Mouse (Mus musculus) myocyte (in vitro differentiated cells): ENCODE measurements at regions not wholly inside any gene's neighbourhood (a gene's known extent, or its start where the extent isn't known, plus 50 kb on each side); places are given as distances from the start of the nearest gene placed in this dataset.

Experiments
- H3K27me3 ChIP-seq: one replicate; pipeline ENCODE4 v1.6.1; 2011; ENCODE audit not compliant: control insufficient read depth, insufficient read depth, insufficient read length
- H3K36me3 ChIP-seq: one replicate; pipeline ENCODE4 v1.6.1; 2011; ENCODE audit not compliant: control insufficient read depth, insufficient read depth
- H3K4me2 ChIP-seq: one replicate; pipeline ENCODE4 v1.6.1; 2011; ENCODE audit warnings: low read depth, control low read depth
- H3K4me3 ChIP-seq: one replicate; pipeline ENCODE4 v1.5.1; 2011; ENCODE audit warnings: mild to moderate bottlenecking, control low read depth, moderate library complexity
- H3K79me2 ChIP-seq: one replicate; pipeline ENCODE4 v1.6.1; 2011; ENCODE audit not compliant: control insufficient read depth, insufficient read depth
- H3ac ChIP-seq: one replicate; pipeline ENCODE4 v1.6.1; 2011; ENCODE audit not compliant: control insufficient read depth, insufficient read length
- CEBPB ChIP-seq: IDR thresholded peaks from 2 replicates; pipeline ENCODE4 v1.6.1; 2011; ENCODE audit warnings: mild to moderate bottlenecking, moderate library complexity; ENCODE audit not compliant: poor library complexity, insufficient read depth, severe bottlenecking
- E2F4 ChIP-seq: IDR thresholded peaks from one replicate; pipeline ENCODE4 v1.6.1; 2011; ENCODE audit warnings: mild to moderate bottlenecking, control low read depth, moderate library complexity; ENCODE audit not compliant: insufficient read depth
- MAX ChIP-seq: IDR thresholded peaks from one replicate; pipeline ENCODE4 v1.6.1; 2011; ENCODE audit warnings: low read depth, mild to moderate bottlenecking, control low read depth
- MYOD1 ChIP-seq, 3 experiments: IDR thresholded peaks; one replicate each; pipeline ENCODE4 v1.6.1; 2011; ENCODE audit warnings: control low read depth in 2 of 3, low read depth in 2 of 3, mild to moderate bottlenecking in 2 of 3, moderate library complexity in 1 of 3; ENCODE audit not compliant: insufficient read length in 2 of 3, control insufficient read depth in 1 of 3
- MYOG ChIP-seq, 3 experiments: IDR thresholded peaks; one replicate each; pipeline ENCODE4 v1.6.1; 2011; ENCODE audit warnings: control low read depth in 2 of 3, low read depth in 2 of 3, mild to moderate bottlenecking in 2 of 3; ENCODE audit not compliant: insufficient read length in 2 of 3, control insufficient read depth in 1 of 3, insufficient read depth in 1 of 3
- POLR2A ChIP-seq: IDR thresholded peaks from one replicate; pipeline ENCODE4 v1.6.1; 2011; ENCODE audit warnings: low read depth, mild to moderate bottlenecking, control low read depth, moderate library complexity; ENCODE audit not compliant: insufficient read length
- POLR2AphosphoS2 ChIP-seq: IDR thresholded peaks from one replicate; pipeline ENCODE4 v1.6.1; 2011; ENCODE audit warnings: low read depth, control low read depth; ENCODE audit not compliant: insufficient read length
- REST ChIP-seq: IDR thresholded peaks from one replicate; pipeline ENCODE4 v1.6.1; 2011; ENCODE audit warnings: mild to moderate bottlenecking, control low read depth, moderate library complexity; ENCODE audit not compliant: insufficient read depth, insufficient read length
- SRF ChIP-seq: IDR thresholded peaks from one replicate; pipeline ENCODE4 v1.6.1; 2011; ENCODE audit warnings: low read depth; ENCODE audit not compliant: control insufficient read depth, insufficient read length
- TCF12 ChIP-seq: IDR thresholded peaks from one replicate; pipeline ENCODE4 v1.6.1; 2011; ENCODE audit warnings: mild to moderate bottlenecking, control low read depth; ENCODE audit not compliant: poor library complexity, insufficient read depth, severe bottlenecking
- TCF3 ChIP-seq: IDR thresholded peaks from one replicate; pipeline ENCODE4 v1.6.1; 2011; ENCODE audit warnings: low read depth, control low read depth; ENCODE audit not compliant: insufficient read length
- USF1 ChIP-seq: IDR thresholded peaks from one replicate; pipeline ENCODE4 v1.6.1; 2011; ENCODE audit warnings: low read depth, mild to moderate bottlenecking, control low read depth, moderate library complexity

DNA sequence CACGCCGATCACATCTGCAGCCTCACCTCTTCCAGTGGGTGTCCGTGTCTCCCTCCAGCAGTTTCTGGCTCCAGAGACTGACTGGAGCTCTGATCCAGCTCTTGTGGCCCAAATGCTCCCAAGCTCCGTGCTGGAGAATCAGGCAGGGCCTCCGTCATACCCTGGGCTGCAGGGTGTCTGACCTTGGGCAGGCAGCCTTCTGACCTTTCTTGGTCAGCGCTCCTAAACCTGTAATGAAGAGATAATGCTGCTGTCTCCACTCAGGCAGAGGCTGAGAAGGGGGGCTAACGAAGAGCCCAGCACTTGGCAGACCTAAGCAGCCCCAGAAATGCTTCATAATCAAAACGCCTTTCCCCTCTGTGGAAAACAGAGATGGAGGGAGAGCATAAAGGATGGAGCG, 89.9 kb upstream of the Mef2a start:
- Histone ChIP-seq H3K27me3 (no peaks in the 10 kb centered on the region), H3K4me2 (peak overlapping the region; percentile 48), H3ac (no peak overlapping the region), H3K36me3 (no peaks in the 10 kb centered on the region), H3K4me3 (no peak overlapping the region), H3K79me2 (no peaks in the 10 kb centered on the region)
- TF ChIP-seq SRF: no peak
- no peak for TF ChIP-seq MAX
- no peak for TF ChIP-seq POLR2AphosphoS2
- no peak for TF ChIP-seq CEBPB
- TF ChIP-seq USF1: no peak
- no peak for TF ChIP-seq MYOG (IDR thresholded peaks at IDR 0.05; ENCODE audit: control insufficient read depth in 1 of 3, insufficient read depth in 1 of 3, insufficient read length in 2 of 3, low read depth in 2 of 3)
- TF ChIP-seq TCF12: no peak
- no peak for TF ChIP-seq POLR2A
- TF ChIP-seq TCF3: no peak
- no peak for TF ChIP-seq REST
- TF ChIP-seq MYOD1 (IDR thresholded peaks at IDR 0.05; ENCODE audit: control insufficient read depth in 1 of 3, insufficient read length in 2 of 3, low read depth in 2 of 3): no peak

DNA sequence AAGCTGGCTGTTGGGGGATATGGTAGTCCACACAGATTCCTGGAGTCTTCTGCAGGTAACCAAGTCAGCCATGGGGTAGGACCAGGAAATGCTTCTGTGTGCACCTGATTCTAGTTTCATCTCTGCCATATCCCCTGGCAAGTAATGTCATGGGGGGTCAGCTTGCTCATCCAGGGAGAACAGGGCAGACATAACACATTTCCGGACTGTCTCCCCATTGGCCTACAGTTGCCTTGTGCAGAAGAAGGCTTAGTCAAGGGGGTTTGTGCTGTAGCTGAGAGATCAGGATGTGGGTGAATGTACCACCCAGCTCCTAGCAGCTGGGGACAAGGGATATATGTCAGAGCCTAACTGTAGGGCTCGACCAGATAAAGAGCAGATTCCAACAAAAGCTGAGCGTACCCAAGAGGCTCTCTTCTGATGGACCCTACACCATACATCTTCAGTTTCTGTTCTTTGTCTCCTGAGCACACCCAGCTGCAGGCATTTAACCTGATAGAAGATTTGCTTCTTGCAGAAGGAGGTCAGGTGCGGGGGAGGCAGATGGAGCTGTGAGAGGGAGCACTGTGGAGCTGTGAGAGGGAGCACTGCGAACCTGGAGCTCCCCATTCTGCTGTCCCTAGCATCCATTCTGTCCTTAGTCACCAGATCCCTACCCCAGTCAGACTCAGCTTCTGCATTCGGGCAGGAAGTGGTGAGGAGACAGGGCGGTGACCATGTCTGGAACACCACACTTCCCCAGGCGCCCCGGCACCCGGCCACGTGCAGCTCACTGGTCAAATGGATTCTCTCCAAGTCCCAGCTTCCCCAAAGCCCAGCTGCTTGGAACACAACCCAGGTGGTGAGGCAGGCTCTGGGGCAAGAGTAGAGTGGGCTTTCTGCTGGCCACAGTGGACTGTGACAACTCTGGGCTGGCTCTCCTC, 88.9 kb upstream of the Mef2a start:
- peak overlapping the region; percentile 48 for H3K4me2 ChIP-seq
- no peak overlapping the region for H3ac ChIP-seq
- H3K79me2 ChIP-seq: no peaks in the 10 kb centered on the region
- H3K27me3 ChIP-seq: no peaks in the 10 kb centered on the region
- no peak for TF ChIP-seq E2F4
- peak; percentile 9 for TF ChIP-seq TCF3
- peak in 2 of 3 experiments; percentile 69 to 81 for TF ChIP-seq MYOD1 (IDR thresholded peaks at IDR 0.05; ENCODE audit: control insufficient read depth in 1 of 3, insufficient read length in 2 of 3, low read depth in 2 of 3)
- TF ChIP-seq MYOG (IDR thresholded peaks at IDR 0.05; ENCODE audit: control insufficient read depth in 1 of 3, insufficient read depth in 1 of 3, insufficient read length in 2 of 3, low read depth in 2 of 3): peak in 2 of 3 experiments; percentile 70 to 91
- TF ChIP-seq TCF12: peak; percentile 92
- TF ChIP-seq USF1: peak; percentile 54
- TF ChIP-seq CEBPB: no peak
- TF ChIP-seq POLR2A: no peak
- no peak for TF ChIP-seq SRF
- TF ChIP-seq POLR2AphosphoS2: no peak
- no peaks in the 10 kb centered on the region for H3K36me3 ChIP-seq
- H3K4me3 ChIP-seq: no peak overlapping the region

DNA sequence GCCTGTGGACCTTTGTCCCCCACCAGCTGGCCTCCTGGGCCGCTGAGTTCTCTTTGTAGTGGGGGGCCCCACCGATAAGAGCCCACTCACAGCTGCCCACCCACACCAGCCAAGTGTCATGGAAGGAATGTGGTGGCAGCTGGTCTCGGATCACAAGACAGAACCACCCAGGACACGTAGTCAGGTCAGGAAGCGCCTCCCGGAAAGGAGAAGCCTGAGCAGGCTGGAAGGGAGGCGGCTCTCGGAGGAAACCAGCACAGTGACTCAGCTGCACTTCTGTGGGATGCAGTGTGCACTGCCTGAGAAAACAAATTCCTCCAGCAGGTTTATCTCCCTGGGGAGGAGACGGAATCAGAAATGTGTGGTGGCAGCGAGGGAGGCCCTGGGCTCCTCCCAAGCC, 87.2 kb upstream of the Mef2a start:
- H3K79me2 ChIP-seq: no peaks in the 10 kb centered on the region
- no peak overlapping the region for H3K4me3 ChIP-seq
- no peak overlapping the region for H3ac ChIP-seq
- H3K36me3 ChIP-seq: no peaks in the 10 kb centered on the region
- H3K27me3 ChIP-seq: no peaks in the 10 kb centered on the region
- peak overlapping the region; percentile 7 for H3K4me2 ChIP-seq
- TF ChIP-seq CEBPB (no peak), E2F4 (no peak), TCF12 (peak; percentile 93), MYOD1 (IDR thresholded peaks at IDR 0.05; ENCODE audit: control insufficient read depth in 1 of 3, insufficient read length in 2 of 3, low read depth in 2 of 3) (peak; percentile 12 to 90 (median 88)), TCF3 (peak; percentile 96), SRF (peak; percentile 57), MYOG (IDR thresholded peaks at IDR 0.05; ENCODE audit: control insufficient read depth in 1 of 3, insufficient read depth in 1 of 3, insufficient read length in 2 of 3, low read depth in 2 of 3) (peak; percentile 82 to 97 (median 95))

DNA sequence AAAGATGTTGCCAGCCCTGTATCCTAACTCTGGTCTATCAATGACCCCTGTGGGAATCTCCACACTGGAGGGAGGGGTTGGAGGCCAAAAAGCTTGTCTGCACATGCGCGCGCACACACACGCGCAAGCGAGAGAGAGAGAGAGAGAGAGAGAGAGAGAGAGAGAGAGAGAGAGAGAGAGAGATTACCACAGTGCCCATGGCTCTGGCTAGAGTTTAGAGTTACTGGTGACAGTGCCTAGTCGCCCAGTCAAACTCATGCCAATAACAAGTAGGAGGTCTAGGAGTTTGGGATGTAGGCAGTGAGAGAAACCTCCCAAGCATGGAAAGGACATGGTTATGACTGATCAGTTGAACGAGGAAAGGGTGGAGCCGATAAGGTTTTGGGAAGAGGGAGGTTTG, 86.6 kb upstream of the Mef2a start:
- no peak for TF ChIP-seq POLR2A
- TF ChIP-seq USF1: no peak
- no peak for TF ChIP-seq MAX
- no peak for TF ChIP-seq MYOG (IDR thresholded peaks at IDR 0.05; ENCODE audit: control insufficient read depth in 1 of 3, insufficient read depth in 1 of 3, insufficient read length in 2 of 3, low read depth in 2 of 3)
- no peak for TF ChIP-seq CEBPB
- no peak for TF ChIP-seq MYOD1 (IDR thresholded peaks at IDR 0.05; ENCODE audit: control insufficient read depth in 1 of 3, insufficient read length in 2 of 3, low read depth in 2 of 3)
- TF ChIP-seq POLR2AphosphoS2: no peak
- no peak for TF ChIP-seq SRF
- TF ChIP-seq E2F4: no peak
- TF ChIP-seq REST: no peak
- no peak for TF ChIP-seq TCF12
- TF ChIP-seq TCF3: no peak
- peak overlapping the region; percentile 7 for H3K4me2 ChIP-seq
- no peak overlapping the region for H3ac ChIP-seq
- H3K4me3 ChIP-seq: no peak overlapping the region
- H3K27me3 ChIP-seq: no peaks in the 10 kb centered on the region
- no peaks in the 10 kb centered on the region for H3K36me3 ChIP-seq
- no peaks in the 10 kb centered on the region for H3K79me2 ChIP-seq

DNA sequence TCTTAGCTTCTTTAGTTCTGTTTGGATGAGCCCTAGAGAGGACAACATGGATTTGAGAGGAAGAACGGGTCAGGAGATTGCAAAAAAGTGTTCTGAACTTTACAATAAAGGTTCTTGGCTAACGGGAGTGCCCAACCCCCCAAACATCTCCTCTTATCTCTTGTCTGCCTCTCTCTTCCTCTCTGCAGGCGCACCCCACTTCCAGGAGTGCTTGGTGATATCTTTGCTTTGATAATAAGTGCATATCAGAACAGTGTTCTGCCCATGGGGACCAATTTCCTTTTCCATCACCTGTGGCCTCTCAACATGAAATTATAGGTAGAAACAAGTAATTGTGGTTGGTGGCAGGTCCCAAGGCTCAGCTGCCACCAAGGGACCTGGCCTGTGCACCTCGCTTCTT, 86.0 kb upstream of the Mef2a start:
- TF ChIP-seq REST (no peak), TCF3 (no peak), TCF12 (no peak), CEBPB (no peak), USF1 (no peak), POLR2AphosphoS2 (no peak), MAX (no peak), MYOD1 (IDR thresholded peaks at IDR 0.05; ENCODE audit: control insufficient read depth in 1 of 3, insufficient read length in 2 of 3, low read depth in 2 of 3) (no peak), MYOG (IDR thresholded peaks at IDR 0.05; ENCODE audit: control insufficient read depth in 1 of 3, insufficient read depth in 1 of 3, insufficient read length in 2 of 3, low read depth in 2 of 3) (no peak), E2F4 (no peak)
- H3K27me3 ChIP-seq: no peaks in the 10 kb centered on the region
- H3K79me2 ChIP-seq: no peaks in the 10 kb centered on the region
- H3K4me2 ChIP-seq: no peak overlapping the region
- H3ac ChIP-seq: no peak overlapping the region
- H3K36me3 ChIP-seq: no peaks in the 10 kb centered on the region
- H3K4me3 ChIP-seq: no peak overlapping the region
